Mouse (Mus musculus) adipocyte (in vitro differentiated cells): Measurements from ENCODE around the gene Phkg1.
"Not testable (repeated sequence)": the region's sequence is repeated elsewhere in the genome, so short reads cannot be mapped to it uniquely, and the experiment has no call there.

Experiments
- DNase-seq: peaks from one replicate; pipeline ENCODE4 v3.0.0-alpha.2; 2016; ENCODE audit warnings: low spot score

The Phkg1 gene

GRCm38 (mm10) chr5:129907775-129908174, 9.4 kb upstream of the Phkg1 start:
- DNase-seq = no peak

- DNase-seq = peak; percentile 95
These were observed 2.9 kb downstream of the Phkg1 start, which contains the start of gene Zbed5 for GRCm38 (mm10) chr5:129895198-129896088. TSS of gene Zbed5 (plus strand) at chr5:129895723.

GRCm38 (mm10) chr5:129890390-129890789, 8.0 kb downstream of the Phkg1 start:
- DNase-seq = not testable (repeated sequence)

DNA sequence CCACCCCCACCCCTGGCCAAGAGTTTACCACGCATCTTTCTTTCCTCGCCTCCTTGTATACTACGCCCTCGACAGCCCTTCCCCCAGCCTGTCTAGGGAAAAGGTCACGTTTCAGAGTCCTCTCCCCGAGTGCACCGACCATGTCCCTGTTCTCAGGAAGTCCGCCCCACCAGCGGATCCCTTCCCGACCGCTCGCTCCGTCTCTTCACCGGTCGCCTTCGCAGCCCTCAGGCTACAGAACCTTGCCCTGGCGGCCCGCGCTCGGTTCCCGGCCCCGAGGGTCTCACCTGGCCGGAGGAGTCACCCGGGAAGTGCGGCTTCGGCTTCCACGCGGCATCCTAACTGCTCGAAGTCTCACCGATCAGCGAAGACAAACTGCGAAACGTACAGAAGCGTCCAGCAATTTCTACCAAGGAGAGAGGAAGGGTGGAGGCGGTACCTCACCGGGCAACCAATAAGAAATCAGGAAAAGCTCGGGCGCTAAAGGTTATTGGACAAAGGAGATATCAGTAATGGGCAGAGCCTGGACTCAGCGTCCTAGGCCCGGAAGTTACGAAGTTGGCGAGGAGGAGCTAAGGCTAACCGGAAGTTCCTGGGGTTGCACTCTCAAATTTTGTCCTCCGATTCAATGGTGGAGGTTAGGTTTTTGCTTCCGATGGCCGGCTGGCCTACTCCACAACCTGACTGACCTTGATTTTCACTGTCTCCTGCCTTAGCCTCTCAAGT, 11.3 kb downstream of the Phkg1 start, which contains the start of gene Chchd2:
Chchd2 (minus strand) TSS at position 560 of the 726 bp plus-strand sequence.
- peak; percentile 99 for DNase-seq

DNA sequence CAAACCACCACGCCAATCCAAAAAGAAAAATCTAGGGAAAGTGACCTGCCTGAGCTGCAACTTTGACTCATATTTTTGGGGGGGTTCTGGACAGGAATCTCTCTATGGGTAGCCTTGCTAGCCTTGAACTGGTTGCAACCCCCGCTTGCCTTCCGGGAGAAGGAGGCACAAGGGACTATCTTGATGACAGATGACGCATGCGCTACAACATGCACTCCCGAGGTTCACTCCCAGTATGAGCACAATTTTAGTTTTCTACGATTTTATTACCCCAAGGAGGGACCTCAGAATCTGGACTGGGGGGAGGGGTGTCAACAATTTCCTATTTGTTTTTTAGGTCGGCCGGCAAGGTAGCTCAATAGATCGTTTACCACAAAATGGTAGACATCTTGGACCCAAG, 12.1 kb downstream of the Phkg1 start:
- DNase-seq = peak; percentile 66

GRCm38 (mm10) chr5:129879888-129880287, 18.5 kb downstream of the Phkg1 start:
- peak; percentile 29 for DNase-seq

DNA sequence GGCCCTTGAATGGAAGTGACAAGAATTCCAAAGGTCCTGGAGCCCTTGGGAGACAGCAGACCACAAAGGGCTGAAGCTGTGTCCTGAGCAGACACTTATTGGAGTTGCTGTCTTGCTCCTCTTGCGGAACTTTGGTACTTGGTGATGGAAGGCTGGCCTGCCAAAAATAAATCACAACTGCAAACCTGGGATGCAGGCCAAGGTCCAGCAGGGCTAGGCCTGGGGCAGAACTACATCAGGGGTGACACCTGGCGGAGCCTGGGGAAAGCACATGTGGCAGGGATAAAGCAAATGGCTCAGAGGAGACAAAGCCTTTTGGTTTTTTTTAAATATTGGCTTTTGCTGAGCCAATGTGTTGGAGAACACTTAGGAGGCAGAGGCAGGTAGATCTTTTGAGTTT, 19.4 kb downstream of the Phkg1 start:
- peak; percentile 99 for DNase-seq

DNA sequence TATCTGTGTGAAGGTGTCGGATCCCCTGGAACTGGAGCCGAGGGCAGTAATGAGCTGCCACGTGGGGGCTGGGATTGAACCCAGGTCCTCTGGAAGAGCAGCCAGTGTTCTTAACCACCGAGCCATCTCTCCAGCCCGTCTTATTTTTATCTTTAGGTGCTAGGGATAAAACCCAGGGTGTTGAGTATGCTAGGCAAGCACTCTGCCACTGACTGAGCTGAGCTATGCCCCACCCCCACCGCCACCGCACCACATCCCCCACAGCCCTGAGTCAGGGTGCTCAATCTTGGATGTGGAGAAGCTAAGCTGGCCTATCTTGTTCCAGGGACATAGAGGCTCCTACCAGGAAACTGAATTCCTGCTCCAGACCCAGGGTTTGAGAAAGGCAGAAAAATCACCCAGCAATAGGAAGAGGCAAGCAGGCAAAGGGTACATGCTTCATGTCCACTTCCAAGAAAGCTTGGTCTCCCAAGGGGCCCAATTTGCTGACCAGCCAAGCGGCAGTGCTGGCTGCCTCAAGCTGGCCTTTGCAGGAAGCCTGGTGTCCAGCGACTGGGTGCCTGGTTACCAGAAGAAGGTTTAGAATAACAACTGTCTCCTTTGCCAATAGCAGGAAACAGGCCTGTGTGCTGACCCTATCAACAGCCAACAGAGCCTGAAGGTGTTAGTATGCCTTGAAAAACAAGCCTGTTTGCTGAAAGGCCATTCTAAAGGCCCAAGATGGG, 20.5 kb downstream of the Phkg1 start:
- DNase-seq = peak; percentile 96

DNA sequence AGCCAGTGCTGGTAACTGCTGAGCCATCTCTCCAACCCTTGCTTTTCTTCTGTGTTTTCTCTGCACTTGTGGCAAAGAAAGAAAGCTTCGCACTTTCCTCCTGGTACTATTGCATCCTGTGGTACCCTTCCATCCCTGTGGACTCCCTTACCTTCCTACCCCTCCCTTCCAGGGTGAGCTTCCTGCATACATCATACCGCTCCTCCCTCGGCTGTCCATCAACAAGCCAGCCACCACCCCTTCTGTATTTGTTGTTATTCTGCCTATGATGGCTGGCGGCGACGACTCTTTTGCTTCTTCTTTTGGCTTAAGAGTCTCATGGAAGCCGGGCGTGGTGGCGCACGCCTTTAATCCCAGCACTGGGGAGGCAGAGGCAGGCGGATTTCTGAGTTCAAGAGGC, 23.3 kb downstream of the Phkg1 start:
- DNase-seq = no peak

DNA sequence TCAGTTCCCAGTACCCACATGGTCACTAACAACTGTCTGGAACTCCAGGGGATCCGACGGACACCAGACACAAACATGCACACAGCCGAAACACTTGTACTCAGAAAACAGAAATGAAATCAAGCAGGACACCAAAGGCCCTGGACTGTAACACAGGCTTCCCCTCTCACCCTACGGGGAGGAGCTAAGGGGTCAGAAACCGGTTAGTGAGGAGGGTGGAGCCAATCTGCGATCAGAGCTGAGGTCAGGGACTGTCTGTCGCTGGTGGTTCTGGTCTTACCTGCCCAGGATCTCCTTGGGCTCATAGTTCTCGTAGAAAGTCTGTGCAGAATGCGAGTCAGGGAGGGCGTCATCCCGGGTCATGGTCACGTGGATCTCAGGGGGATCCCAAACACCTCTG, 24.4 kb downstream of the Phkg1 start:
- DNase-seq = no peak

GRCm38 (mm10) chr5:129871238-129871637, 27.1 kb downstream of the Phkg1 start:
- no peak for DNase-seq

DNA sequence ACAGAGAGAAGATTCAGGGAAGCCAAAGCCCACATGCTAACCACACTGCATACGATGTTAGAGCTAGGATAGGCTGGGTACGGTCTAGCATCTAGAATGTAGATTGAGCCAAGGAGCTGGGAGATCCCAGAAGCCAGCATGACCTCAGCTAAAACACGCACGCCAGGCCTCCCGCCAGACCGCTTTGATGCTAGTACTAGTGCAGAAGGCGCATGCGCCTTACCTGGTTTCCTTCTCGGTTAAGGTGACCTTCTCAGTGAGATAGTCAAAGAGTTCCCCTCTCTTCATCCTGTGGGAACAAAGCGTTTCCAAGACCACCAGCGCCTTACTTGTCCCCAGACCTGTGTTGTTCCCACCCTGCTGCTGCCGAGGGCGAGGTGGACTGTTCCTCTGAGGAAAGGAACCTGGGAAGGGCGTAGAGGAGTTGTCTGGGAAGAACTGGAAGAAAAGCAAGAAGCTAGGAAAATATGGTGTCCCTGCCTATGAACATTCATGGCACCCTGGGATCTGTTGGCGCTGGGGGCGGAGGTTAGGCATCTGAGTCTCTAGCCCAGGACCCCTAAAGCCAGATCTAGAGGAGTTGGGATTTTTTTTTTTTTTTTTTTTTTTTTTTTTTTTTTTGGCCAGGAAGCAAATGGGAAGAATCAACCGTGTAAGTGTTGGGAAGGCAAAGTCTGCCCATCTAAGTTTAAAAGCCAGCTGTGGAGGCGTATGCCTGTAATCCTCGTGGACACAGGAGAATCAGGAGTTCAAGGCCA, 28.9 kb downstream of the Phkg1 start:
- DNase-seq = no peak

DNA sequence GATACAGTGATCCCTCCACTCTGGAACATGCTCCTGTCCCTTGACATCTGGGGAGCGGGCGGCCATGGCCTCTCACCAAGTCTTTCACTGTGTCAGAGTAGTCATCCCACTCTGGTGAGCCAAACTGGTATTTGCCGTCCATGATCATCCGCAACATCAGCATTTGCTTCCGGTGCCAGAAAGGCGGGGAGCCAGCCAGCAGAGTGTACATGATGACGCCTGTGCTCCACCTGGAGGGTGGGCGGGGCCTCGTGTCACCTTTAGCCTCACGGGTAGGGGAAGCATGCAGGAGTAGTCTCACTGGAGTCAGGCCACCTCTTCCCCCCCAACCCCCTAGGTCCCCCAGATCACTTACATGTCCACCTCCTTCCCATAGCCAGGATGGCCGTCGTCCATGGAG, 32.5 kb downstream of the Phkg1 start:
- DNase-seq = no peak

- no peak for DNase-seq
These were observed 33.9 kb downstream of the Phkg1 start for GRCm38 (mm10) chr5:129864467-129864866.

GRCm38 (mm10) chr5:129862325-129862724, 36.0 kb downstream of the Phkg1 start:
- no peak for DNase-seq

DNA sequence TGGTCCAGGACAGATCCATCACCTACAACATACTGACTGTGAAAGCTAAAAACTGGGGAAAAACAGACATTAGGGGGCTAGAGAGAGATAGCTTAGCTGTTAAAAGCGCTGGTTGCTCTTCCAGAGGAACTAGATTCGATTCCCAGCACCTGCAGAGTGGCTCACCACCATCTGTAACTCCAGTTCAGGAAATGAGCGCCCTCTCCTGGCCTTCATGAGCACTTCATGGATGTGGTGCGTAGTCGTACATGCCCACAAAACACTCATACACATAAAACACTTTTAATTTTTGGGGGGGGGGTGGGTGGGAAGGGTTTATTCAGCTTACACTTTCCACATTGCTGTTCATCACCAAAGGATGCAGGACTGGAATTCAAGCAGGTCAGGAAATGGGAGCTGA, 41.9 kb downstream of the Phkg1 start:
- DNase-seq = no peak

- DNase-seq = no peak
These were observed 43.2 kb downstream of the Phkg1 start for GRCm38 (mm10) chr5:129855163-129855562.

DNA sequence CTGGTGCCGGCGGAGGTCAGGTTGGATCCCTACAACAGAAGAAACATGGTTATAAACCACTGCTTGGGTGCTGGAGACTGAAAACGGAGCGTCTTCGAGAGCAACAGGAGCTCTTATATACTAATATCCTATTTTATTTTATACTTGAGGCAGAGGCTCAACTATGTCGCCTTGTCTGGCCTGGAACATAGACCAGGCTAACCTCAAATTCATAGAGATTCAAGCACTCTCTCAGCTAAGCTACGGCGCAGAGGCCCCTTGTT, 50.9 kb downstream of the Phkg1 start:
- no peak for DNase-seq

- peak; percentile 96 for DNase-seq
These were observed 51.4 kb downstream of the Phkg1 start, which contains the start of gene Sumf2 for GRCm38 (mm10) chr5:129846752-129847557. TSS of gene Sumf2 (plus strand) at chr5:129846986.

- DNase-seq = no peak
These were observed 53.5 kb downstream of the Phkg1 start for GRCm38 (mm10) chr5:129844848-129845247.
